Mouse (Mus musculus): ENCODE data around the gene Gnb1. TPM values are rescaled to one million over a fixed set of nuclear protein-coding genes. Genes with fewer than 3 reads are reported as not detected.

The Gnb1 gene
- total and polyA plus RNA-seq, 3 experiments: 78.1 to 489 TPM; not detected in 1

DNA sequence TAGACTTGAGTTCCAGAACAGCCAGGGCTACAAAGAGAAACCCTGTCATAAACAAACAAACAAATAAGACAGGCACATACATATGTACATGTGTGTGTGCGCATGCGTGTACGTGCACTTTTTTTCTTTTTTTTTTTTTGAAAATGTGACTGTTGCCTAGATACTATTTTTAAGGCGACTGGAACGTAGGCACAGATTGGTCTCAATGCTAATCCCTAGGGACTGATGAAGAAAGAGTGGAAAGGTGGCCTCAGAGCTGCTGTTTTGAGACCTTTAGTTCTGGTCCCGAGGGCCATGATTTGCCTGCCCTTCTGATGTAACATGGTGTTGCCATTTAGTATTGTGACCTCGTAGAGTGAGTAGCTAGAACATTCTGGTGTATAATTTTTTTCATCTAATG, 58.8 kb downstream of the Gnb1 start (continued):
- TF ChIP-seq TCF12 (IDR thresholded peaks at IDR 0.05; ENCODE audit: low read depth, low read length) (no peak), POLR2AphosphoS5 (IDR thresholded peaks at IDR 0.05; ENCODE audit: borderline replicate concordance, low read depth, low read length) (no peak)

DNA sequence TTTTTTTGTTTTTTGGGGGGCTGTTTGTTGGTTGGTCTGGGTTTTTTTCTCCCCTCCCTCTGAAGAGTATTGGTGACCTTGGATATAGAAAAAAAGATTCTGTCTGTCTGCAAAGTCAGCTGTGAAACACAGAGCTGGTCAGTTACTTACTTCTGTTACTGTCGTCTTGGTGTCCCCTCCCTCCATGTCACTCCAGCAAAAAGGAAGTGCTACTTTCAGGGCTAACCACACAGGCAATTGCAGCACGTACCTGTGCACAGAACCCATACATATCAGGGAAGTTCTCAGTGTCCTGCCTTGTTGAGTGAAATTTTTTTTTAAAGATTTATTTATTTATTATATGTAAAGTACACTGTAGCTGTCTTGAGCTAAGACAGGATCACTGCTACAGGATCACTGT, 59.3 kb downstream of the Gnb1 start:
- DNase-seq (ENCODE audit: low read depth, low spot score): no peak
- TF ChIP-seq MAZ (IDR thresholded peaks at IDR 0.05; ENCODE audit: low read depth, low read length) (no peak), MYB (IDR thresholded peaks at IDR 0.05; ENCODE audit: low read depth, low read length) (no peak), CTCF (IDR thresholded peaks at IDR 0.05 in 2 of 3, conservative IDR thresholded peaks at IDR 0.05 in 1 of 3; ENCODE audit: control insufficient read depth in 1 of 3, insufficient read depth in 1 of 3, low read depth in 2 of 3, low read length in 3 of 3, poor library complexity in 1 of 3, severe bottlenecking in 1 of 3) (no peak), UBTF (IDR thresholded peaks at IDR 0.05; ENCODE audit: borderline replicate concordance, insufficient read depth, low read depth, low read length) (no peak), TCF12 (IDR thresholded peaks at IDR 0.05; ENCODE audit: low read depth, low read length) (no peak), MAFK (IDR thresholded peaks at IDR 0.05; ENCODE audit: borderline replicate concordance, low read depth, low read length) (no peak), NELFE (IDR thresholded peaks at IDR 0.05; ENCODE audit: low read depth, low read length) (no peak), TBP (IDR thresholded peaks at IDR 0.05; ENCODE audit: low read depth, low read length) (no peak), JUND (IDR thresholded peaks at IDR 0.05; ENCODE audit: low read depth, low read length) (no peak), BHLHE40 (IDR thresholded peaks at IDR 0.05; ENCODE audit: borderline replicate concordance, low read depth, low read length) (no peak), RCOR1 (IDR thresholded peaks at IDR 0.05; ENCODE audit: low read depth, low read length) (no peak), CHD2 (IDR thresholded peaks at IDR 0.05; ENCODE audit: low read length) (no peak), ZMIZ1 (IDR thresholded peaks at IDR 0.05; ENCODE audit: low read depth, low read length) (no peak)
- Histone ChIP-seq H3K79me2 (ENCODE audit: control insufficient read depth, insufficient read depth, low read length, poor library complexity) (no peaks in the 10 kb centered on the region), H3K4me1 (ENCODE audit: control insufficient read depth in 1 of 2, insufficient read depth in 2 of 2, low read length in 2 of 2) (0 out of 4 replicates have a peak, but pooled peaks cover 0 to 7% of the 10 kb centered on the region in 2 experiments), H3K9ac (ENCODE audit: control insufficient read depth, low read depth, low read length, poor library complexity, severe bottlenecking) (no peak overlapping the region), H3K27me3 (ENCODE audit: control insufficient read depth in 1 of 2, insufficient read depth in 2 of 2, low read length in 2 of 2) (no peaks in the 10 kb centered on the region), H3K36me3 (ENCODE audit: control insufficient read depth in 1 of 2, insufficient read depth in 2 of 2, low read length in 2 of 2) (peaks cover 8 to 28% of the 10 kb centered on the region in 2 experiments), H3K4me3 (ENCODE audit: control insufficient read depth in 1 of 2, insufficient read depth in 1 of 2, low read depth in 2 of 2, low read length in 2 of 2) (no peak overlapping the region), H3K9me3 (replicated peaks; ENCODE audit: insufficient read depth, low read length) (no peaks in the 10 kb centered on the region), H3K27ac (ENCODE audit: control insufficient read depth, low read depth, low read length) (no peak overlapping the region)

DNA sequence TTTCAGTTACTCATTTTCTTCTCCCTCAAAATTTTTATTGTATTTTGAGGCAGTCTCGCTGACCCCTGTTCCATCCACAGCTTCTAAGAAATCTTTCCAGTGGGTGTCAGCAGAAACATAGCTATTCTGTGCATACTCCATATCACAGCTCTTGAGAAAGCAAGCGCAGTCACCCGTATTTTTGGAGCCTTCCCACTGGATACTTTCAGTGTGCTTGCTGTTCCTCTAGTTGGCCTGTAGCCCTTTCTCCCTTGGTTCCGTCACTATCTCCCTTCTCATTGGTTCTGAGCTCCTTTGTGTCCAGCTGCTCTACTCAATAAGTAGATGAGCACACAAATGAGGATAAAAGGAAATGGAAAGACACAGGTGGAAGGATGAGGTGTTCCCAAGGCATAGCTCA, 59.9 kb downstream of the Gnb1 start:
- TF ChIP-seq EP300 (IDR thresholded peaks at IDR 0.05; ENCODE audit: low read depth in 1 of 2, low read length in 2 of 2): no peak
- H3K27ac ChIP-seq (ENCODE audit: control insufficient read depth, low read depth, low read length): no peak overlapping the region
- no peaks in the 10 kb centered on the region for H3K9me3 ChIP-seq (replicated peaks; ENCODE audit: insufficient read depth, low read length)
- no peak for DNase-seq (ENCODE audit: low read depth, low spot score)
- H3K4me1 ChIP-seq (ENCODE audit: control insufficient read depth in 1 of 2, insufficient read depth in 2 of 2, low read length in 2 of 2): 0 out of 4 replicates have a peak, but pooled peaks cover 0 to 7% of the 10 kb centered on the region in 2 experiments
- H3K9ac ChIP-seq (ENCODE audit: control insufficient read depth, low read depth, low read length, poor library complexity, severe bottlenecking): no peak overlapping the region
- no peaks in the 10 kb centered on the region for H3K27me3 ChIP-seq (ENCODE audit: control insufficient read depth in 1 of 2, insufficient read depth in 2 of 2, low read length in 2 of 2)
- no peaks in the 10 kb centered on the region for H3K79me2 ChIP-seq (ENCODE audit: control insufficient read depth, insufficient read depth, low read length, poor library complexity)
- H3K36me3 ChIP-seq (ENCODE audit: control insufficient read depth in 1 of 2, insufficient read depth in 2 of 2, low read length in 2 of 2): peaks cover 8 to 33% of the 10 kb centered on the region in 2 experiments
- no peak overlapping the region for H3K4me3 ChIP-seq (ENCODE audit: control insufficient read depth in 1 of 2, insufficient read depth in 1 of 2, low read depth in 2 of 2, low read length in 2 of 2)

Data from MEL (cell line).